Mouse (Mus musculus): Measurements from ENCODE around the gene 9630041A04Rik. TPM values are rescaled to one million over a fixed set of nuclear protein-coding genes. Genes with fewer than 3 reads are reported as not detected.

9630041A04Rik gene
- total RNA-seq, 2 experiments from 2014 or later, result not detected

DNA sequence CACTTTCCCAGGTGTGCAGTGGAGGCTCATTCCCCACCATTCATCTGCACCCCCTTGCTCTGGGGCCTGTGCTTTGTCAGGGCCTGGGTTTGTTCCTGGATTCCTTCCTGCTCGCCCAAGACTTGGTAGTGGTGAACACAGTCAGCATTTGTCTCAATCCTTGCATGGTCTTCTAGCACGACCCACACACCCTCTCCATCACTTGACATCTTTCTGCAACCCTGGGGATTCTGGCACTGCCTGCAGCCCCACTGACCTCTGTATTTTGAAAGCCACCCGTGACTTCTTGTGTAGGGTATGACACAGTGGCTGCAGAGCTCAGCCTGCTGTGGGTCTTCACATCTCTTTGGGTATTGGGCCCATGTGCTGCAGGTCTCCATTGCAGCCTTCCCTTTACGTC, 57.1 kb downstream of the 9630041A04Rik start:
- no peak for DNase-seq (ENCODE audit: low spot score in 2 of 2)

DNA sequence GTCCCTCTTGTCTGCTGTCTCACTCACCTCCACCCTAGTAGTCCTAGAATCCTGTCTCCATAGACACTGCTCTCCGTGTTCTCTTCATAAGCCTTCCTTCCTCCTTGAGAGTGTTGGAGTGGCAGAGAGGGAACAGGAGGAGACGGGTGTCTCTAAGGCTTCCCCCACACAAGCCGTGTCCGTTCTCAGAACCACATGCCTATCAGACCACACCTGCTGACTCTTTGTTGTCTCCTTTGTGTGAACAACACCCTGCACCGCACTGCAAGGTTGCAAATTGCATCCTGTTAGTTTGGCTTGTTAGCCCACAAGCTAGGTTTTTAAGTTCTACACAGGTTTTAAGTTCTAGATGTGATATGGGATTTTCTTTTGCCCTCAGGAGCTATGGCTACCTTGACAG, 57.7 kb downstream of the 9630041A04Rik start:
- no peak for DNase-seq (ENCODE audit: low spot score in 2 of 2)

DNA sequence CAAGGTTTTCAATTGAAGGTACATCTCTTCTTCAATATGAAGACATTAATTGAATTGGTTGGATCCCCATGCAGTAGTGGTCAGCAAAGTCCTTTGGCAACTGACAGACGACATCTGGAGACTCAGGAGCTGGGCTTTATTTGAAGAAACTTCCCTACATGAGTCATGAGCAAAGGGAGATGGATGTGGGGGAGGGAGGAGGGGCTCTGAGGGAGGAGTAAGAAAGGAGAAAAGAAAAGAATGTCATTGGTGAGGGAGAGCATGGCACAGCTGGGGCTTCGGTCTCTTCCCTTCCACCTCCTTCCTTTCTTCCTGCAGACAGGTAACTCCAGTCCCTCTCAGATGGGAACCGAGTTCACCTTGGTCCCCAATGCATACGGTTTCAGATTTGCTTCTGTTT, 61.2 kb downstream of the 9630041A04Rik start:
- no peak for DNase-seq (ENCODE audit: low spot score in 2 of 2)

GRCm38 (mm10) chr9:101924829-101925228, 63.2 kb downstream of the 9630041A04Rik start:
- no peak for DNase-seq (ENCODE audit: low spot score in 2 of 2)

DNA sequence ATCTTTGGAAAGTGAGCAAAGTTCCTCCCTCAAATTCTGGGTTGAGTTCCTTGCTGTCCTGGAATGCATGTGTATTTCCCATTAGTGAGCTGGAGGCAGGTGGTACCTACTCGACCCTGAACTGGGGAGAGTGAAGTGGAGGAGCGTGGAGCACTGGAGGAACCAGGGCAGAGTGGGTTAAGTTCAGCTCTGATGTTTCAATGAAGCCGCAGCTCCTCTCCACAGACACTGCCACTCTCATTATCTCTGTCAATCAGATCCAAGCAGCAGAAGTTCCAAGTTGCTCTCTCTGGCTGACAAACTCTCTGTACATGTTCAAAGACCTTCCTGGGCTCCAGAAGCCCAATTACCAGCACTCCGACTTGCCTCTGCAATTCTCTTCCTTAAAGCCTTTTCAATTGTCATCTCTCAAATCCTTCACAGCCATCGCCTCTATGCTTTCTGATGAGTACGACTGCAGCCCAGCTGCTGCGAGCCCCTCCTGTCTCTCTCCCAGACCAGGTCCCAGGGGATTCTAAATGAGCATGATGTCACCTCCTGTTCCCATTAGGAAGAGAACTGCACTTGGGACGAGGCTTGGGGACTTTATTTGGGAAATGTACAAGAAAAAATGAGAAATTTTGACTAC, 72.4 kb downstream of the 9630041A04Rik start:
- DNase-seq (ENCODE audit: low spot score in 2 of 2), result no peak

- DNase-seq (ENCODE audit: low spot score in 2 of 2), result no peak
Observed at GRCm38 (mm10) chr9:101934887-101935286, 73.2 kb downstream of the 9630041A04Rik start.

GRCm38 (mm10) chr9:101938066-101938465, 76.4 kb downstream of the 9630041A04Rik start:
- DNase-seq (ENCODE audit: low spot score in 2 of 2), result no peak

DNA sequence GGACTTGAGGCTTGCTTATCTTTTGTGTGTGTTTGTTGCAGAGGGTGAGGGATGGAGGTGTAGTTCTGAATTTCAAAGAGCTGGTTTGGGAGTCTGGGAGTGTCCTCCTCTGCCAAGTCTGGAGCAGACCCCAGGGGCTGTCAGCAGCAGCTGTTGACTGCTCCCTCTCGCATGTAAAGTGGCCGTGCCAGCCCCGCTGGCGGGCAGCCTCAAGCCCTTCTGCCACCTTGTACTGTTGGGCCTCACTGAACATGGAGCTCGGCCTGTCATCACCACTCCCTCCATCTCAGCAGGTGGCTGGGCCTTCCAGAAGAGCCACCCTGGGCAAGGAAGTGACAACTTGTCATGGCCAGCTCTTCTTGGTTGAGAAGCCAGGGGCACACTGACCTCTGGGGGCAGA, 77.4 kb downstream of the 9630041A04Rik start:
- DNase-seq (ENCODE audit: low spot score in 2 of 2), result no peak

- no peak for DNase-seq (ENCODE audit: low spot score in 2 of 2)
Observed at GRCm38 (mm10) chr9:101940182-101940581, 78.5 kb downstream of the 9630041A04Rik start.

GRCm38 (mm10) chr9:101942058-101942669, 80.5 kb downstream of the 9630041A04Rik start:
- no peak for DNase-seq (ENCODE audit: low spot score in 2 of 2)

- no peak for DNase-seq (ENCODE audit: low spot score in 2 of 2)
Observed at GRCm38 (mm10) chr9:101945326-101945725, 83.7 kb downstream of the 9630041A04Rik start.

GRCm38 (mm10) chr9:101945814-101946213, 84.2 kb downstream of the 9630041A04Rik start:
- no peak for DNase-seq (ENCODE audit: low spot score in 2 of 2)

DNA sequence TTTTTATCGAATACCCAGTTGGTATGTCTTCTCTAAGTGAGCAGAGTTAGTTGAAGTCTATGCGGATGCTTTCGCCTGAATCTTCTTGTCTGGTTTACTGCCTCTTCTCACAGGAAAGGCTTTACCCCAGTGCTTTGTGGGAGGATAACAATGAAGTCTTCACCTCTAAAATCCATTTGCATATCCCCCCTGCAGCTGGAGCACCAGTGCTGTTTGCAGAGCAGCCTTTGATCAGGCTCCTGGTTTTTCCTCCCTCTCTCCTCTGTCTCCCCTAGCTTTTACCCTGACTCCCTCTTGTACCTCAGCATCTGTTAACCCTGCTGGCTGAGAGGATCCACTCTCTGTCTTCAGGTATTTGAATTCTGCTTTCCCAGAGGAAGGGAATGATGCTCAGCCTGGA, 88.5 kb downstream of the 9630041A04Rik start:
- DNase-seq (ENCODE audit: low spot score in 2 of 2), result no peak

- DNase-seq (ENCODE audit: low spot score in 2 of 2), result no peak
Observed at GRCm38 (mm10) chr9:101954529-101954928, 92.9 kb downstream of the 9630041A04Rik start.

GRCm38 (mm10) chr9:101956228-101956627, 94.6 kb downstream of the 9630041A04Rik start:
- DNase-seq (ENCODE audit: low spot score in 2 of 2), result no peak

DNA sequence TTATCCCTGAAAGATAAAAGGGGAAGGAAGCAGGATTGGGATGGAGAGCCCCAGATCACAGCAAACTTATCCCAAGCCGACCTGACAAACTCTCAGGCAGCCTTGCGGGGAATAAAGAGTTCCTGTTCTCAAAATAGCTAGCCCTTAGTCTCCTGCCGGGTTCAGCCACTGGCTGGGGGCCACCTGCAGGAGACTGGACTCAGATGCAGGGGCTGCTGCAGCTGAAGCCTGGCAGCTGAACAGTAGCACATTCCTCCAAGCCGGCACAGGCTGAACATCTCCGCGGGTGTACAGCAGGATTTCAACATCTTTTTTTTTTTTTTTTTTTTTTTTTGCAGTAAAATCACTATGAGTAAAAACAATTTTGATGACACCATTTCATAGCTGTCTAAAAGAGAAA, 110.2 kb downstream of the 9630041A04Rik start:
- DNase-seq (ENCODE audit: low spot score in 2 of 2), result no peak

DNA sequence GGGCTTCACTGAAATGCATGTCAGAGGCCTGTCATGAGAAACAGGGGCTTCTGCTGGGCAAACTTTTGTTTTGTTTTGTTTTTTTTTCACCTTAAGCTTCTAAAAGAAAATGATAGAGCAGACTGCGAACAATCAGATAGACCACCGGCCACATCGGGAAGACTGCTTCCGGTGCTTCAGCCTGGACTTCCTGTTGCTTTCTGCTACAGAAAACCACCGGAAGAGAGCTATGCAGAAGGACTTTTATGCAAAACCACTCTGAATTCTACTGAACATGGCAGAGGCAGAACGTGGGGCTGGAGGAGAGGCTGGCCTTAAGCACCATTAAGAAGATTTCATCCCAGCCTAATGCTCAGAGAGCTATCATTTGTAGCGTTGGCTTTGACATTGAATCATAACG, 110.7 kb downstream of the 9630041A04Rik start:
- DNase-seq (ENCODE audit: low spot score in 2 of 2), result no peak

DNA sequence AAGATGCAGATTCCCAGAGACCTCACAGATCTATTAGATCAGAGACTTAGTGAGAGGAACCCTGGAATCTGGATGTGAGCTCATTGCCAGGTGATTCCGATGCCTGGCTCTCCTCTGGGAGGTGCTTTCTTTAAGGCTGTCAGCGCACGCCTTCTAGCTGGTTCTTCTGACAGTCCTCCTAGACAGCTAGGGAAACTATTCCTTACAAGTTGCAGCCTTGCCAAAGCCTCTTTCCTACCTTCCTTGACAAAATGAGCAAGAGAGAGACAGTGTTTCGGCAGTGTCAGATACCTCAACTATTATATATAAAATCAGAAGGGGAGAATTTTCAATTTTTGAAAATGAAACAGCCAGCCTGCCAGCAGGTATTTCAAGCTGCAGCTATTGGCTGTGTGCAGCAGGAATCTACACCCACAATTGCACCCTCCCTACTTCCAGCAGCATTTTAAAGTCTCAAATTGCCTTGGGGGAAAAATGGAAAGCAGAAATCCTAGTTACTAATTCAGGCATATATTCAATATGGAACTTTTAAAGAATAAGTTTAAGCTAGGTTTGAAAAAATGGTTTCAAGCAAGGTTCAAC, 115.3 kb downstream of the 9630041A04Rik start:
- no peak for DNase-seq (ENCODE audit: low spot score in 2 of 2)

DNA sequence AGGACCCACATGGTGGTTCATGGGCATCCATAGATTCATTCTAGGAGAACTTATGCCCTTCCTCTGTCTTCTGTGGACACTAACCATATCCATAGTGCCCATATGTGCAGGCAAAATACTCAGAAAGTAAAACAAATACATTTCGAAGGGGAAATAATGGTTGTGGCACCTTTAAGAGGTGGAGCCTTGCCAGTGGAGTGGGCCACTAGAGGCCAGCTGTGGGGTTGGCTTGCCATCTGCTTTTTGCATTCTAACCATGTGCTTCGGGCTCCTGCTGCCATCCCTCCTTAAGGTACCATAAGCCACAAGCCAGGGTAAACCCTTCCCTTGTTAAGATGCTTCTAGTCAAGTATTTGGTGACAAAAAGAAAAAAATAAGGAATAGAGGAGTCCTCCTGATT, 119.5 kb downstream of the 9630041A04Rik start:
- DNase-seq (ENCODE audit: low spot score in 2 of 2), result no peak

DNA sequence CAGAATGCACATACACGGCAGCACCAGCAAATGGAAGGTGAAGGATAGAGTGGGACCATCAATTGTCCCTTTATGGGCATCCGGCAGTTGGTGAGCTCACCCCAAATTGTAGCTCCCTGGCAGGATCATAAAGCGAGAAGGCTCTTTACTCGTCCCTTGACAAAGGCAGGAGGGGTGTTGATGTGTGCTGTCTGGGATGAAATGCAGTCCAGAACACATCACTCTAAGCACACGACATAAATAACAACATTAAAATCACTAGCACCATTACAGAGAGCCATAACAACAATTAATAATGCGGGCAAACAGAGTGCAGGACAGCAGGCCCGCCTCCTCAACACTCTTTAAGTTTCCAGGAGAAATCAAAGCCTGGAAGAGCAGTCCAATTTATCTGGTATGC, 120.7 kb downstream of the 9630041A04Rik start:
- no peak for DNase-seq (ENCODE audit: low spot score in 2 of 2)

- no peak for DNase-seq (ENCODE audit: low spot score in 2 of 2)
Observed at GRCm38 (mm10) chr9:101986910-101987309, 125.3 kb downstream of the 9630041A04Rik start.

DNA sequence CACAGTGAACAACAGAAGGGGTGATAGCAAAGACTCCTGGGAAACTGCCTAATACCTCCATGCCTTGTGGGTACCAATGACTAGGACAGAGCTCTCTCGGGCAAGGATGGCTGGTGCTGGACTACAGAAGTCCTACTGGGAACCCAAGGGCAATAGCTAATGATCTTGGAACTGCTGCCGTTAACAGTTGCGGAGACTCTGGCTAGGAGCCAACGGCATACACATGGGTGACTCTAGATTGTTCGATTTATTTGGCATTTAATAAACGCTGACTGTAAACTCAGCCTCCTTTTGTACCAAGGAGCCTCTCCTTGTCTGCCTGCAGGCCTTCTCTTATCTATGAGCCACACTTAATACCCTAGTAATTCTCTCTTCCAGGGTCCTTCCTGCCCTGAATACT, 128.4 kb downstream of the 9630041A04Rik start:
- DNase-seq (ENCODE audit: low spot score in 2 of 2), result no peak

DNA sequence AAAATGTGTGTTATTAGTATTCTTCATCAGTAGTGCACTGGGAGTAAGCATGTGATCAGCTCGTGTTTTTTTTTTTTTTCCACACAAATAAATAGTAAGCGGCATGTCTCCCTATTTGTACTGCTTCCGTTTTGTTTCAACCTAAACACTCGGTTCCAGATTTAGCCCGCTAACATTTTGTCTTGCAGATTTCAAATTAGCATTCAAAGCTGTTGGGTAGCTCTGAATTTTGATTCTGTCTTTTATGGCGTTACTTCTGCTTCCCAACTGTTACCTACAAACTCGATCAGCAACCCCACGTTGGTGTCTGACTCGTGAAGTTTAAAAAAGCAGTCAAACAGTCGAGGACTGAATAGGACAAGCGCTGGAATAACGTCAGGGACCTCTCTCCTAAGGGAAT, 129.2 kb downstream of the 9630041A04Rik start:
- no peak for DNase-seq (ENCODE audit: low spot score in 2 of 2)

All from gastrocnemius, postnatal 4 days (tissue).